Mouse (Mus musculus): Measurements from ENCODE around the gene Nyap2.

DNA sequence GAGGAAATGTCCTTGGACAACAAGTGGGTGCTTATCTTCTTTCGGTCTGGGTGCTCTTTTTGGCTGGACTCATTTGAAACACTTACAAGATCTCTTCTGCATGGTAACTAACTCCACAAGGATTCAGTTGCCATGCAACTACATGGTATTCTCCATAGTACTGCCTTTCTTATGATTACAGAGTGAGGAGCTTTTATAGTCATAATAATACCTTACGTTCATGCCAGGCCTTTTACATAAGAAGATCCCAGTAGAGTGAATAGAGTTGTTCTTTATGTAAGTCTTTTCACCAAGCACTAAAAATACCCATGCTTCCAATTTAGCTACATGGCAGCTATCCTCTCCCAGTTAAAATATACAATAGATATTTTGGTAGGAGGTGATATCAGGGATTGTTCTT is 13.9 kb upstream of the Nyap2 start:
- no peak for TF ChIP-seq CTCF (conservative IDR thresholded peaks at IDR 0.05; ENCODE audit: low read length)
- TF ChIP-seq NANOG (IDR thresholded peaks at IDR 0.05; ENCODE audit: borderline replicate concordance, low read length), result no peak

Data from E14TG2a.4 (cell line).